Mouse (Mus musculus) CH12.LX (cell line): ENCODE measurements around the gene Dnlz.

ENCODE experiments used
- CTCF ChIP-seq, 2 experiments: IDR thresholded peaks in 1 of 2; conservative IDR thresholded peaks in 1 of 2; 2 replicates each; pipeline ENCODE4 v1.5.1; 2011 to 2012; ENCODE audit warnings: low read depth in 2 of 2, low read length in 2 of 2, improper control_type of control experiment in 1 of 2, inconsistent platforms in 1 of 2, mild to moderate bottlenecking in 1 of 2, moderate library complexity in 1 of 2
- MAZ ChIP-seq: IDR thresholded peaks from 2 replicates; pipeline ENCODE4 v1.6.1; 2012; ENCODE audit warnings: low read depth, mild to moderate bottlenecking, inconsistent platforms, low read length, improper control_type of control experiment, moderate library complexity

GRCm38 (mm10) chr2:26317991-26318672, 33.8 kb downstream of the Dnlz start:
- TF ChIP-seq CTCF (conservative IDR thresholded peaks at IDR 0.05 in 1 of 2, IDR thresholded peaks at IDR 0.05 in 1 of 2; ENCODE audit: low read depth in 2 of 2, low read length in 2 of 2) (no peak), MAZ (no peak)
